Mouse (Mus musculus) regulatory T cell (primary cell): ENCODE measurements around the gene Tgfbrap1.

ENCODE experiments used
- in situ Hi-C: fragments of 300-600 bp; cut with MboI, MseI; formaldehyde crosslinking; loops from one replicate; pipeline ENCODE4 v1.15.1; 2025; ENCODE audit warnings: high pct_unique_total_duplicates

The Tgfbrap1 gene

DNA sequence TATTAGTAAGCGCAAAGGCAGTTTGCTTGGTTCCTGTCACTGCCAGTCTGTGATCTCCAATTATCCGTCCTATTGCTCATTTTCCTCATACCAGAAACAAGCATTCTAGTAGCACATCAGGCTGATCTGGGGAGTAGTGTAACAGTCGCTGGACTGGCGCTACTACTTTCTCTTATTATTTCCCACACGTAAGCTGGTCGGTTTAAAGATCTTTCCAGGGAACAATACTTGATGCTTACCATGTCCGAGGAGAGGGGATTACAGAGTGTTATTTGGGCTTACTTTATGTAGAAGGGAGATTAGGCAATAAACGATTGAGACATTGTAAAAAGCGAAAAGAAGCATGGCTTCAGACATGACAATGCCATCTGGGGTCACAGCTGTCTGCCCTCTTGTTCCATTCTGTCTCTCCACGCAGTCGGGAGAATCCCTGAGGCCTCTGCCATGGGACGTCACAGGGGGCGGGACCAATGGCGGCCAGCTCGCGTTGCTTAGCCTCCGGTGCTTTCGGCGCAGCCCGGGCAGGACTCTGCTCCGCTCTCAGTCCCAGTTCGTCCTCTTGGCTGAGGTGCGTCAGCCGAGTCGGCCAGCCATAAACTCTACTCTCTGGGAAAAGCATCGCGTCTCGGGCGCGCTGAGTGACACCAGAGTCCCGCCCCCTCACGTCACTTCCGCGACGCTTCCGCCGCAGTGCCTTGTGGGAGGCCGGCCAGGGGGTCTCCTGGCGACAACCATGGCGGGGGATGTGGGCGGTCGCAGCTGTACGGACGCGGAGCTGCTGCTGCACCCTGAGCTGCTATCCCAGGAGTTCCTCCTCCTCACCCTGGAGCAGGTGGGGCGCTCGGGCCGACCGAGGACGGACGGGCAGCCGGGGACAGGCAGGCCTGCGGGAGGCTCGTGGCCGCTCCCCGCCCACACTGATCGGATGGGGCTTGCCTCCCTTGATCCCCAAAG lies at the start of gene Tgfbrap1, which contains the start of gene AI597479:
TSS of gene Tgfbrap1 (minus strand) at position 607 of the 954 bp plus-strand sequence.
TSS of gene AI597479 (plus strand) at position 680 of the 954 bp plus-strand sequence.
- in situ Hi-C loops, result no loop called here

GRCm38 (mm10) chr1:43147474-43147873 lies 49.0 kb upstream of the Tgfbrap1 start:
- in situ Hi-C loops, result no loop called here

- in situ Hi-C loops, result no loop called here
Measured at GRCm38 (mm10) chr1:43145388-43145787, 47.0 kb upstream of the Tgfbrap1 start.

GRCm38 (mm10) chr1:43144338-43144906 lies 46.0 kb upstream of the Tgfbrap1 start:
- in situ Hi-C loops, result no loop called here

DNA sequence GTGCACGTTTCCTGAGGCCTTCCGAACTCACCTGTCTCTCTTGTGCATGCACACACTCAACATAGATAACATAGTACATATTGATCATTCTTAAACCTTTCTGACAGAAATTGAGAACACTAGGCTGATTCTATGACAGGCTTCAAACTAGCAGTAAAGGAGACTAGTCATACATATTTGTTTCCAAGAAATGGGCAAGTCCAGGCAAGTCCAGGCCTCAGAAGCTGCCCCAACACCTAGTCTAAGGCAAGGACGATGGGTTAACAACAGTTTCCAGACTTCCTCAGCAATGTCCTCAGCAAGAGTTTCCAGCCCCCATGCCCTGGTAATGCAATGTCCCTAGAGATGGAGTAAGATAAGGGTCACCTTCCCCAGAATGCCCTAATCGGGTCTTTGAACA lies 45.4 kb upstream of the Tgfbrap1 start:
- in situ Hi-C loops, result no loop called here

DNA sequence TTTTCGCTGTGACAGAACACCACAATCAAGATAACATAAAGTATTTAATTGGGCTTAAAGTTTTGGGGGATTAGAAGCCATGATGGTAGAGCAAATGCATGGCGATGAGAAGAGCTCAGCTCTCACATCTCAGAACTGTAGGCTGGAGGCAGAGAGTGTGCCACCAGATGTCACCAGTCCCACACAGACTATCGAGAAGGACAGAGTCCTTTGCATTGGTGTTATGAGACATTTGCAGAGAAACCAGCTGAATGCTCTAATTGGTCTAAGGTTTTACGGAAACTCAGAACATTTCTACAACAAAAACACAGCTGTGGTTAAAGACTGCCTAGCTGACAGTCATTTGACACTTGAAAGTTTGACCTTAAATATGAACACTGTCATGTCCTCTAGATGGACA lies 44.8 kb upstream of the Tgfbrap1 start:
- in situ Hi-C loops, result no loop called here

DNA sequence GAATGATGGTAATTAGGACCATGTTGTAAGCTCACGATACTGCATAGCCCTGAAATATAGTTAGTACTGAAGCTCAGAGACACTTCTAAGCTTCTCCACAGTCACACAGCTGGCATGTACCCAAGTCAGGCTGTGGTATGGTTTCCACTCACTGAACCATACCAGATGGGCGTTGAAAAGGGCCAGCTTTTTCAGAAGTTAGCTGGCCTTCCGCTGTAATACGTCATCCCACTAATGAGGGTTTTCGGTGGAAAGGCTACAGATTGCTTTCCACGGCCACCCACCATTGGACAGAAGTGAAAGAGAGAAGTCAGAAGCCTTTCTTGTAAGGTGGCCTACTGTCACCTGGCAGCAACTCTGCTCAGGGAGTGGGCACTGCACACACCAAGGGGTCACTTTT lies 44.4 kb upstream of the Tgfbrap1 start:
- in situ Hi-C loops, result no loop called here

DNA sequence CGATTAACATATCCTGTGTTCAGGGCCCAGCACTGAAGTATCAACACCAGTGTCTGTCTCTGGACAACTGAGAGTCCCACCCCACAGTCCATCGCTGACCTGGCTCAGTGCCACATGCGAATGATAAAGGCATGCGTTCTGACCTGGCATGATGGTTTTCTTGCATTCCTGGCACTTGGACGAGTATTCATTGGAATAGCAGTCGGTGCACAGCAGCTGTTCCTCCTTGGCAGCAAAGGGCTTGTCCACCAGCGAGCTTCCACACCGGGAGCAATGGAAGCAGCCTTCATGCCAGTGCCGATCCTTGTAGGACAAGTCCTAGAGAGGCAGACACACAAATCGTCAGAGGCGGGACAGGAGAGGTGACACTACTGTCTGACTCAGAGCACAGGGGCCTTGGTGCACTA lies 43.1 kb upstream of the Tgfbrap1 start:
- in situ Hi-C loops, result no loop called here

GRCm38 (mm10) chr1:43139587-43140266 lies 41.3 kb upstream of the Tgfbrap1 start:
- in situ Hi-C loops, result loop anchor here (5.0 kb wide), 3 partner anchors 128 to 588 kb away; no protein-coding TSS in a partner anchor

- in situ Hi-C loops, result loop anchor here (5.0 kb wide), 3 partner anchors 129 to 589 kb away; no protein-coding TSS in a partner anchor
Measured at GRCm38 (mm10) chr1:43138268-43138812, 39.9 kb upstream of the Tgfbrap1 start.

- in situ Hi-C loops, result loop anchor here (5.0 kb wide), 3 partner anchors 130 to 590 kb away; no protein-coding TSS in a partner anchor
Measured at GRCm38 (mm10) chr1:43137334-43137733, 38.9 kb upstream of the Tgfbrap1 start.

DNA sequence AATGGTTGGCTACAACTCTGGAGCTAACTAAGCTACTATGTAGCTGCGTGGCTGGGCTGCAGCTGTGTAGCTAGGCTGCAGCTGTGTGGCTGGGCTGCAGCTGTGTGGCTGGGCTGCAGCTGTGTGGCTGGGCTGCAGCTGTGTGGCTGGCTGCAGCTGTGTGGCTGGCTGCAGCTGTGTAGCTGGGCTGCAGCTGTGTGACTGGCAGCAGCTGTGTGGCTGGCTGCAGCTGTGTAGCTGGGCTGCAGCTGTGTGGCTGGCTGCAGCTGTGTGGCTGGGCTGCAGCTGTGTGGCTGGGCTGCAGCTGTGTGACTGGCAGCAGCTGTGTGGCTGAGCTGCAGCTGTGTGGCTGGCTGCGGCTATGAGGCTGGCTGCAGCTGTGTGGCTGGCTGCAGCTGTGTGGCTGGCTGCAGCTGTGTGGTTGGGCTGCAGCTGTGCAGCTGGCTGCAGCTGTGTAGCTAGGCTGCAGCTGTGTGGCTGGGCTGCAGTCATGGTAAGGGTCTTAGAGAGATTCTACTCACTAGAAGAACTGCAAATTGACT lies 38.1 kb upstream of the Tgfbrap1 start:
- in situ Hi-C loops, result loop anchor here (5.0 kb wide), 3 partner anchors 131 to 591 kb away; no protein-coding TSS in a partner anchor

DNA sequence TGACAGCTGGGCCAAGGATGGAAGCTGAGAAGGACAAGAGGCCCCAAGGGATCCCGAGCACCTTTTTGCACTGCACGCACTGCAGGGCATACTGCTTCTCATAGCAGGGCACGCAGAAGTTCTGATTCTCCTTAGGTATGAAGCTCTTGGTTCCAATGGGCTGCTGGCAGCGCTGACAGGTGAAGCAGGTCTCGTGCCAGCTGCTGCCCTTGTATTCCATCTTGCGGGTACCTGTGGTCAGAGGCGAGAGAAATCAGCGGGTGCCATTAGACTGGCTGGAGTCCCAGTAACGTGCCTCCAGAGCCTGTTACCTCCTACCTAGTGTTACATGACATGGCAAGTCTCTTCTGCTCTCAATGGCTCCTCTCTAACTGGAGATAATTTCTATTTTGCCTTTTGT lies 33.2 kb upstream of the Tgfbrap1 start:
- in situ Hi-C loops, result no loop called here

DNA sequence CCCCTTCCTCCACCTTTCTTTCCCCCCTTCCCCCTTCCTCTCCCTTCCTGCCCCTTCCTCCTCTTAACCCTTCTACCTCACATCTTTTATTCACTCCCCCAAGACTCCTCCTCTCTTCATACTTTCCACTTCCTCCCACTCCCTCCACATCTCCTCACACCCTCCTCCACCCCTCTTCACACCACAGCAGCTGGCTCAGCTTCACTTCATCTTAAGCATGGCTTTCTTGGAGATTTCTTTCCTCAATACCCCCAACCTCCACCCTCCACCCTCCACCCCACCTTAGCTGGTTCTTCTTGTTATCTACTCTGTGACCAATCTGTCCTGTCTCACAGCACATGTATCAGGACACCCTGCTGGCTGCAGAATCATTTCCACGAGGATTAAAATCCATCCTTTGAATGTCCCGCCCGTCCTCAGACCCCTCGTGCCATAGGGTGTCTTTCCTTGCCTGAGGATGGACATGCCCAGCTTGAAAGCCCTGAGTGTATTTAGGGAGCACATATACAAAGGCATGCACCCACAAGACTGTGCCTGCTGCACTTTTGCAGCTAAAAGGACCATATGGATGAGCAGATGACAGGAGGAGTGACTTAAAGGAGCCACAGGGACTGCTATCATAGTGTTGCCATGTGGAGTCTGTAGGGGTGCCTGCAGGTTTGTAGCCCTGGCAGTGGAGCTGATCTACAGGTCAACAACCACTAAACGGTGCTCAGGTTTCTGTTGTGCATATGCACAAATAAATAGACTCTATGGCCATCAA lies 32.0 kb upstream of the Tgfbrap1 start:
- in situ Hi-C loops, result no loop called here

DNA sequence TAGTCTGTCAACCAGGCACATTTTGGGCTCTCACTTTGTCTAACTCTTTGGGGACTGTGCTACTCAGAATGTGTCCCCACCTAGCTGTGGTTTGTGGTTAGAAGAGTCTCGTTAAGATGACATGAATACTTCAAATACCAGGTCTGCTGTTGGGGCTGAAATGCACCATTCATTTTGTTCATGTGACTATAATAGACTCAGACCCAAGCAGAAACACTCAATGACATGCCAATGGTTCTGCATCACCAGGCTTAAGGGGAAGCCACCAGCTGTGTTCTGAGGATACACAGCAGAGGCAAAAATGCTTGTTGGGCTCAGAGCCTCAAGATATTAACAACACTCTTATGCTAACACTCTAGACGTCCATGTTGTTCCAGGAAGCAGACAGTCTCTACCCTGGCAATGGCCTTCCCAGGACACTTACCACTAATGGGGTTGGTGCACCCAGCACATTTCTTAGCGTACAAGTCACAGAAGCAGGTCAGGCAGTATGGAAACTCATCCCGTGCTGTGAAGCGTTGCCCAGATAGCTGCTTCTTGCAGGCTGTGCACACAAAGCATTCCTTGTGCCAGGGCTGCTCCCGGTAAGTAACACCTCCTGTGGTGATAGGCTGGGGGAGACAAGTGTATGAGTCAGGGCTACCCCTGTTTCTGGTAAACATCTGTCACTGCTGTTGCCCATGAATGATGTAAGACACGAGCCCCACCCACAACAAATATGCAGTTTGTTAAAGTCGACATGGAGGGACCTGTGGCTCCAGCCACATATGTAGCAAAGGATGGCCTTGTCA lies 29.6 kb upstream of the Tgfbrap1 start:
- in situ Hi-C loops, result no loop called here

- in situ Hi-C loops, result no loop called here
Measured at GRCm38 (mm10) chr1:43127196-43127595, 28.8 kb upstream of the Tgfbrap1 start.

- in situ Hi-C loops, result no loop called here
Measured at GRCm38 (mm10) chr1:43124726-43125125, 26.3 kb upstream of the Tgfbrap1 start.

DNA sequence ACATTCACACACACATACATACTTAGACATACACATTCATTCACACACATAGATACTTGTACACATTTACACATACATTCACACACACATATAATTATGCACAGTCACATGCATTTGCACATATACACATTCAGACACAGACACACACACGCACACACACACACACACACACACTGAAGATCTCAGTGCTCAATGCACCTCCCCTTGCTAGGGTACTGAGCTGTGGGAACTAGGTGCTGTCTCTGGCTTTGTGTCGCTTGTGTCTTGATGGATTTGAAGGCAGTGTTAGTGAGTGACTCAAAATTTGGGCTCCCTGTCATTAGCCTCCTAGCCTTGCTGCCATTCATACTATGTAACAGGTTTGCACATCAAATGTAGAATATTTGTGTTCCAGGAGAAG lies 24.2 kb upstream of the Tgfbrap1 start:
- in situ Hi-C loops, result no loop called here

GRCm38 (mm10) chr1:43120950-43121349 lies 22.5 kb upstream of the Tgfbrap1 start:
- in situ Hi-C loops, result no loop called here

DNA sequence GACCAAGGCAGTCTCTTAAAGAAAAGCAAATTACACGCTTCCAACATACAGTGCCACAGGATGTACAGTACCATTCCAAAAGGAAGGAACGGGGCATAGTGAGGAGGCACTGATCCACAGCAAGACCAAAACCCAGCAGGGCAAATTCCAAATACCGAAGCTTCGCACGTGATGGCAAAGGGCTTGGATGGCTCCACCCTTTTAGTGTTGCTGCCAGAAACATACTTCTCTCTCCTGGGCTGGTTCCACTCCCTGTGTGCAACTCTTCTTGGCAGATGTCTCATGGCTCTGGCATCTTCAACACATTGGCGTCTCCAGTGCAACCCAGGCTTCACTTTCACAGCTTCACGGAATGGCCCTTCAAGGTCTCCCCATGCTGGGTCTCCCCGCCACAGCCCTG lies 19.0 kb upstream of the Tgfbrap1 start:
- in situ Hi-C loops, result no loop called here
